Mouse (Mus musculus) C2C12 (cell line): ENCODE measurements around the gene Cst9. TPM values are rescaled to one million over a fixed set of nuclear protein-coding genes. Genes with fewer than 3 reads are reported as not detected.
A peak's percentile ranks its signal among the peaks of the same experiment; 100 is the strongest.

ENCODE experiments used
- H3K27me3 ChIP-seq: one replicate; pipeline ENCODE4 v1.6.1; 2011; ENCODE audit not compliant: control insufficient read depth, insufficient read depth, insufficient read length
- H3K36me3 ChIP-seq: one replicate; pipeline ENCODE4 v1.6.1; 2011; ENCODE audit not compliant: control insufficient read depth, insufficient read depth
- H3K4me3 ChIP-seq: one replicate; pipeline ENCODE4 v1.5.1; 2011; ENCODE audit warnings: mild to moderate bottlenecking, control low read depth; ENCODE audit not compliant: poor library complexity, insufficient read depth, severe bottlenecking
- H3K79me2 ChIP-seq: one replicate; pipeline ENCODE4 v1.6.1; 2011; ENCODE audit not compliant: control insufficient read depth, insufficient read depth
- H3K79me3 ChIP-seq: one replicate; pipeline ENCODE4 v1.6.1; 2011; ENCODE audit warnings: low read depth, control low read depth
- H3ac ChIP-seq: one replicate; pipeline ENCODE3; 2011; ENCODE audit warnings: low read depth; ENCODE audit not compliant: control insufficient read depth, insufficient read length
- CEBPB ChIP-seq: IDR thresholded peaks from one replicate; pipeline ENCODE4 v1.6.1; 2011; ENCODE audit warnings: low read depth, mild to moderate bottlenecking, control low read depth, moderate library complexity
- CTCF ChIP-seq: IDR thresholded peaks from one replicate; pipeline ENCODE4 v1.5.1; 2011; ENCODE audit not compliant: control insufficient read depth, insufficient read depth, insufficient read length
- FOSL1 ChIP-seq: IDR thresholded peaks from one replicate; pipeline ENCODE4 v1.8.0; 2011; ENCODE audit warnings: mild to moderate bottlenecking, low read length; ENCODE audit not compliant: poor library complexity, insufficient read depth, severe bottlenecking
- MAX ChIP-seq: IDR thresholded peaks from one replicate; pipeline ENCODE4 v1.6.1; 2011; ENCODE audit warnings: mild to moderate bottlenecking, control low read depth
- MYOD1 ChIP-seq: IDR thresholded peaks from one replicate; pipeline ENCODE4 v1.6.1; 2011; ENCODE audit warnings: low read depth; ENCODE audit not compliant: control insufficient read depth, insufficient read length
- MYOG ChIP-seq: IDR thresholded peaks from one replicate; pipeline ENCODE4 v1.6.1; 2011; ENCODE audit not compliant: control insufficient read depth, insufficient read length; ENCODE audit errors: extremely low read depth
- USF1 ChIP-seq: IDR thresholded peaks from one replicate; pipeline ENCODE4 v1.6.1; 2011; ENCODE audit warnings: low read depth, mild to moderate bottlenecking, control low read depth, moderate library complexity
- polyA plus RNA-seq: library from polyadenylated mRNA; unstranded; fragments of >200 nt; fragmentation: generic; extraction: Trizol; gene quantifications from one replicate; pipeline ENCODE4 v1.2.1, GENCODE M21; 2012; ENCODE audit warnings: missing spikeins

Cst9 gene
- polyA plus RNA-seq, 1 experiment, result 0.06 TPM

DNA sequence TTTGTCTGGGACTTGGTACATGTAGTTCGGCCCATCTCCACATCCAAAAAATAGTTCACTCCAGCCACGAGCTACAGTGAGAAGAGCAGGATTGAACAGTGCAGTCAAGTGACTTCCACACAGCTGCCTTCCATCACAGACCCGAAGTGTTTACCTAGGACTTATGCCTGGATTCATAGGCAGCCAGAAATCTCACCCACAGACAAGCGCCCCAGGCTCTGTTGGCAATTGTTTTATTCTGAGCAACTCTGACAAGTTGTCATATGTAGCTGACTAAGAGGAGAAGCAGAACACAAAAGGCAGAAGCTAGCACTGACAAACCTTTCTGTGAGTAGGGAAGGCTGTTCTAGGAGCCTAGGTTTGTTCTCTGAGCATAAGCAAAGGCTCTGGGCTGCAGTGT, 37.9 kb downstream of the Cst9 start:
- no peaks in the 10 kb centered on the region for H3K27me3 ChIP-seq
- peaks cover 37% of the 10 kb centered on the region for H3K79me2 ChIP-seq
- peaks cover 36% of the 10 kb centered on the region for H3K36me3 ChIP-seq
- H3K79me3 ChIP-seq, result peaks cover 30% of the 10 kb centered on the region
- TF ChIP-seq MYOG (no peak), USF1 (no peak), MAX (no peak)
- H3ac ChIP-seq, result no peak overlapping the region
- no peak overlapping the region for H3K4me3 ChIP-seq

- peaks cover 36% of the 10 kb centered on the region for H3K36me3 ChIP-seq
- peaks cover 30% of the 10 kb centered on the region for H3K79me3 ChIP-seq
- peak overlapping the region; percentile 95 for H3K4me3 ChIP-seq
- no peaks in the 10 kb centered on the region for H3K27me3 ChIP-seq
- H3K79me2 ChIP-seq, result peaks cover 37% of the 10 kb centered on the region
- peak overlapping the region; percentile 56 for H3ac ChIP-seq
- TF ChIP-seq MAX (no peak), FOSL1 (no peak), USF1 (no peak), MYOG (no peak), MYOD1 (no peak), CTCF (no peak)
These were observed 39.3 kb downstream of the Cst9 start for GRCm38 (mm10) chr2:148874224-148874616.

- no peaks in the 10 kb centered on the region for H3K27me3 ChIP-seq
- peaks cover 32% of the 10 kb centered on the region for H3K36me3 ChIP-seq
- TF ChIP-seq USF1, result no peak
- peak; percentile 51 for TF ChIP-seq MAX
- no peak for TF ChIP-seq MYOG
- no peak for TF ChIP-seq CEBPB
- TF ChIP-seq FOSL1, result no peak
- no peak for TF ChIP-seq CTCF
- peak overlapping the region; percentile 95 for H3K4me3 ChIP-seq
- H3K79me3 ChIP-seq, result peaks cover 30% of the 10 kb centered on the region
- peak overlapping the region; percentile 89 for H3ac ChIP-seq
- peaks cover 37% of the 10 kb centered on the region for H3K79me2 ChIP-seq
These were observed 39.8 kb downstream of the Cst9 start for GRCm38 (mm10) chr2:148874617-148875334.

- Histone ChIP-seq H3K4me3 (peak within 1 kb of the TSS; percentile 95), H3K27me3 (no peaks in the 10 kb centered on the region), H3K36me3 (peaks cover 26% of the 10 kb centered on the region), H3K79me3 (peaks cover 30% of the 10 kb centered on the region), H3ac (peak within 1 kb of the TSS; percentile 89), H3K79me2 (peaks cover 37% of the 10 kb centered on the region)
- TF ChIP-seq MYOD1, result no peak
- TF ChIP-seq CEBPB, result no peak
- no peak for TF ChIP-seq MYOG
- no peak for TF ChIP-seq USF1
- no peak for TF ChIP-seq MAX
- TF ChIP-seq CTCF, result no peak
- no peak for TF ChIP-seq FOSL1
These were observed 40.4 kb downstream of the Cst9 start, which contains the start of gene Cst3 for GRCm38 (mm10) chr2:148875335-148875811. Cst3 (minus strand) TSS chr2:148875692.

DNA sequence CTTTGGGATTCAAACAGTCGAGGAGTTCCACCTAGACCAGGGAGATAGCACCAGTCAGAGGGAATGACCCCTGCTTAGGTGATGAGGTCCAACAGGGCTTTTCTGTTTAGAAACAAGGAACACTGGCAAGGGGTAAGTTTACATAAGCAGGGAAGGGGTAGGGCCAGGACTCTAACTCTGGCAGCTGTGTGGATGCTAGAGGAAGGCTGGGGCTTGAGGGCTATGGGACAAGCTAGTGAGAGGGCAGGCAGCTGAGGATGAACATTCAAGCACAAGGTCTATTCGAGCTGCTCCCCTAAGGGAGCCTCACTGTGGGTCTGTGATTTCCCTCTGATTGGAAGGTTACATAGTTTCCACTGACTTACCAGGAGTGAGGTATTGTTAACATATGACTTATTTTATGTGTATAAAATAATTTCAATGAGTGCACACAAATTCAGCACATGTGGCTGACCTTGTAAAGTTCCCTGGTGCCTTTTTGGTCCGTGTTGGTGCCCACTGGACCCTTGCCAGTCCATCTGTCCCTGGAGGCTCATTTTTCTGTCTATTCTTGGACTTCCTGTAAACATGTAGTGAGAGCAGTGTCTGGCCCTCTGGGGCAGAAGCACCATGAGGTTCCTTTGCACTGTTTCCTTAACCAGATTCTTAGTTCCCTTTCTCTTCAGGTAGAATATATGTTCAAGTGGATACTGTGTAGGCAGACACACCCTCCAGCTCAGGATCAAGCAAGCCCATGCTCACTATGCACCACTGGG, 42.2 kb downstream of the Cst9 start:
- H3K4me3 ChIP-seq, result no peak overlapping the region
- H3K27me3 ChIP-seq, result no peaks in the 10 kb centered on the region
- H3K79me2 ChIP-seq, result peaks cover 31% of the 10 kb centered on the region
- peaks cover 8% of the 10 kb centered on the region for H3K36me3 ChIP-seq
- H3ac ChIP-seq, result no peak overlapping the region
- peaks cover 28% of the 10 kb centered on the region for H3K79me3 ChIP-seq
- no peak for TF ChIP-seq USF1
- no peak for TF ChIP-seq CTCF
- TF ChIP-seq MYOG, result no peak
- no peak for TF ChIP-seq MAX
- TF ChIP-seq FOSL1, result no peak
- no peak for TF ChIP-seq CEBPB

GRCm38 (mm10) chr2:148878641-148879130, 43.7 kb downstream of the Cst9 start:
- no peaks in the 10 kb centered on the region for H3K36me3 ChIP-seq
- H3ac ChIP-seq, result no peak overlapping the region
- no peak overlapping the region for H3K4me3 ChIP-seq
- H3K27me3 ChIP-seq, result no peaks in the 10 kb centered on the region
- H3K79me3 ChIP-seq, result peaks cover 15% of the 10 kb centered on the region
- TF ChIP-seq MAX, result no peak
- no peak for TF ChIP-seq MYOG
- TF ChIP-seq USF1, result no peak
- no peak for TF ChIP-seq FOSL1
- no peak for TF ChIP-seq CEBPB
- TF ChIP-seq CTCF, result no peak
- TF ChIP-seq MYOD1, result no peak
- peaks cover 16% of the 10 kb centered on the region for H3K79me2 ChIP-seq
